Mouse (Mus musculus): ENCODE data around the gene Syt16. TPM values are rescaled to one million over a fixed set of nuclear protein-coding genes. Genes with fewer than 3 reads are reported as not detected.

The Syt16 gene
- polyA plus RNA-seq, 1 experiment from 2014 or later: 81.7 TPM

GRCm38 (mm10) chr12:74023260-74023659, 25.8 kb downstream of the Syt16 start:
- Histone ChIP-seq H3K4me3 (no peak overlapping the region), H3K27me3 (no peaks in the 10 kb centered on the region), H3K36me3 (no peaks in the 10 kb centered on the region), H3K27ac (replicated peaks) (no peak overlapping the region), H3K4me1 (replicated peaks) (no peaks in the 10 kb centered on the region), H3K9me3 (no peaks in the 10 kb centered on the region), H3K4me2 (no peak overlapping the region), H3K9ac (no peak overlapping the region)
- 65% methylated on average over 5 of the region's 5 CpGs for WGBS
- no peak for ATAC-seq (ENCODE audit: low FRiP score, low read depth)

- no peak for ATAC-seq (ENCODE audit: low FRiP score, low read depth)
- 93% methylated on average over 2 of the region's 2 CpGs for WGBS
- Histone ChIP-seq H3K27me3 (no peaks in the 10 kb centered on the region), H3K4me3 (no peak overlapping the region), H3K4me2 (no peak overlapping the region), H3K36me3 (no peaks in the 10 kb centered on the region), H3K9ac (no peak overlapping the region), H3K9me3 (no peaks in the 10 kb centered on the region), H3K27ac (replicated peaks) (no peak overlapping the region), H3K4me1 (replicated peaks) (no peaks in the 10 kb centered on the region)
Measured at GRCm38 (mm10) chr12:74024912-74025311, 27.5 kb downstream of the Syt16 start.

- Histone ChIP-seq H3K4me2 (no peak overlapping the region), H3K9ac (no peak overlapping the region), H3K36me3 (no peaks in the 10 kb centered on the region), H3K4me3 (no peak overlapping the region), H3K27ac (replicated peaks) (no peak overlapping the region), H3K9me3 (no peaks in the 10 kb centered on the region), H3K27me3 (no peaks in the 10 kb centered on the region), H3K4me1 (replicated peaks) (peaks cover 13% of the 10 kb centered on the region)
- no peak for ATAC-seq (ENCODE audit: low FRiP score, low read depth)
- 88% methylated on average over 5 of the region's 5 CpGs for WGBS
Measured at GRCm38 (mm10) chr12:74043225-74043624, 45.8 kb downstream of the Syt16 start.

- H3K4me2 ChIP-seq: peak overlapping the region; percentile 19
Measured at GRCm38 (mm10) chr12:74043755-74044154, 46.3 kb downstream of the Syt16 start.

GRCm38 (mm10) chr12:74044241-74044640, 46.8 kb downstream of the Syt16 start:
- Histone ChIP-seq H3K9ac (no peak overlapping the region), H3K9me3 (no peaks in the 10 kb centered on the region), H3K4me3 (no peak overlapping the region), H3K4me2 (peak overlapping the region; percentile 19), H3K27me3 (no peaks in the 10 kb centered on the region), H3K4me1 (replicated peaks) (peaks cover 13% of the 10 kb centered on the region), H3K27ac (replicated peaks) (peak overlapping the region; percentile 65), H3K36me3 (no peaks in the 10 kb centered on the region)
- WGBS: 48% methylated on average over 4 of the region's 4 CpGs
- ATAC-seq (ENCODE audit: low FRiP score, low read depth): 0 out of 2 replicates have a peak, but pooled peaks have one; percentile 23

More at GRCm38 (mm10) chr12:74043755-74044154, 46.3 kb downstream of the Syt16 start:
- Histone ChIP-seq H3K27me3 (no peaks in the 10 kb centered on the region), H3K27ac (replicated peaks) (peak overlapping the region; percentile 65; the same call in 1 of the 2 replicates), H3K9me3 (no peaks in the 10 kb centered on the region), H3K36me3 (no peaks in the 10 kb centered on the region), H3K4me3 (no peak overlapping the region), H3K9ac (no peak overlapping the region), H3K4me1 (replicated peaks) (peaks cover 13% of the 10 kb centered on the region)
- WGBS: 24% methylated on average over 6 of the region's 6 CpGs
- ATAC-seq (ENCODE audit: low FRiP score, low read depth): peak; percentile 87

GRCm38 (mm10) chr12:74055336-74055931, 58.0 kb downstream of the Syt16 start:
- H3K27ac ChIP-seq (replicated peaks): 0 out of 2 replicates have a peak overlapping the region, but pooled peaks have one; percentile 1
- no peaks in the 10 kb centered on the region for H3K9me3 ChIP-seq
- ATAC-seq (ENCODE audit: low FRiP score, low read depth): peak; percentile 91

GRCm38 (mm10) chr12:74056162-74056561, 58.7 kb downstream of the Syt16 start:
- Histone ChIP-seq H3K9ac (no peak overlapping the region), H3K4me1 (replicated peaks) (no peaks in the 10 kb centered on the region), H3K27me3 (no peaks in the 10 kb centered on the region), H3K9me3 (no peaks in the 10 kb centered on the region), H3K36me3 (no peaks in the 10 kb centered on the region), H3K4me2 (no peak overlapping the region), H3K27ac (replicated peaks) (no peak overlapping the region), H3K4me3 (no peak overlapping the region)
- WGBS: 32% methylated on average over 2 of the region's 2 CpGs
- 0 out of 2 replicates have a peak, but pooled peaks have one; percentile 60 for ATAC-seq (ENCODE audit: low FRiP score, low read depth)

More at GRCm38 (mm10) chr12:74055336-74055931, 58.0 kb downstream of the Syt16 start:
- H3K4me3 ChIP-seq: no peak overlapping the region
- H3K4me1 ChIP-seq (replicated peaks): no peaks in the 10 kb centered on the region
- 39% methylated on average over 12 of the region's 12 CpGs for WGBS
- H3K9ac ChIP-seq: no peak overlapping the region
- H3K27me3 ChIP-seq: no peaks in the 10 kb centered on the region
- H3K36me3 ChIP-seq: no peaks in the 10 kb centered on the region
- H3K4me2 ChIP-seq: no peak overlapping the region

- Histone ChIP-seq H3K9ac (no peak overlapping the region), H3K4me1 (replicated peaks) (no peaks in the 10 kb centered on the region), H3K27me3 (no peaks in the 10 kb centered on the region), H3K9me3 (no peaks in the 10 kb centered on the region), H3K27ac (replicated peaks) (no peak overlapping the region), H3K4me3 (no peak overlapping the region), H3K4me2 (no peak overlapping the region), H3K36me3 (no peaks in the 10 kb centered on the region)
- no peak for ATAC-seq (ENCODE audit: low FRiP score, low read depth)
- 81% methylated on average over 1 of the region's 1 CpGs for WGBS
Measured at GRCm38 (mm10) chr12:74062547-74062946, 65.1 kb downstream of the Syt16 start.

GRCm38 (mm10) chr12:74068912-74069311, 71.5 kb downstream of the Syt16 start:
- no peak overlapping the region for H3K9ac ChIP-seq
- no peak for ATAC-seq (ENCODE audit: low FRiP score, low read depth)
- no peaks in the 10 kb centered on the region for H3K9me3 ChIP-seq
- H3K36me3 ChIP-seq: no peaks in the 10 kb centered on the region
- no peak overlapping the region for H3K4me2 ChIP-seq
- 94% methylated on average over 1 of the region's 1 CpGs for WGBS
- H3K27ac ChIP-seq (replicated peaks): no peak overlapping the region
- H3K27me3 ChIP-seq: no peaks in the 10 kb centered on the region
- H3K4me1 ChIP-seq (replicated peaks): no peaks in the 10 kb centered on the region
- no peak overlapping the region for H3K4me3 ChIP-seq

- Histone ChIP-seq H3K27ac (replicated peaks) (peak overlapping the region; percentile 35; the same call in 1 of the 2 replicates), H3K36me3 (no peaks in the 10 kb centered on the region), H3K4me2 (no peak overlapping the region), H3K9me3 (no peaks in the 10 kb centered on the region), H3K4me3 (no peak overlapping the region), H3K9ac (no peak overlapping the region), H3K27me3 (no peaks in the 10 kb centered on the region), H3K4me1 (replicated peaks) (peaks cover 10% of the 10 kb centered on the region; the same call in 1 of the 2 replicates)
- WGBS: 71% methylated on average over 3 of the region's 3 CpGs
- ATAC-seq (ENCODE audit: low FRiP score, low read depth): no peak
Measured at GRCm38 (mm10) chr12:74075590-74075989, 78.1 kb downstream of the Syt16 start.

GRCm38 (mm10) chr12:74076091-74076490, 78.6 kb downstream of the Syt16 start:
- Histone ChIP-seq H3K9ac (no peak overlapping the region), H3K9me3 (no peaks in the 10 kb centered on the region), H3K4me2 (no peak overlapping the region), H3K27ac (replicated peaks) (0 out of 2 replicates have a peak overlapping the region, but pooled peaks have one; percentile 35), H3K36me3 (no peaks in the 10 kb centered on the region), H3K4me3 (no peak overlapping the region), H3K27me3 (no peaks in the 10 kb centered on the region), H3K4me1 (replicated peaks) (peaks cover 10% of the 10 kb centered on the region; the same call in 1 of the 2 replicates)
- 65% methylated on average over 4 of the region's 4 CpGs for WGBS
- ATAC-seq (ENCODE audit: low FRiP score, low read depth): no peak

GRCm38 (mm10) chr12:74081122-74081521, 83.7 kb downstream of the Syt16 start:
- Histone ChIP-seq H3K36me3 (no peaks in the 10 kb centered on the region), H3K27ac (replicated peaks) (no peak overlapping the region), H3K4me3 (no peak overlapping the region), H3K9me3 (no peaks in the 10 kb centered on the region), H3K9ac (no peak overlapping the region), H3K4me1 (replicated peaks) (no peaks in the 10 kb centered on the region), H3K4me2 (no peak overlapping the region), H3K27me3 (no peaks in the 10 kb centered on the region)
- ATAC-seq (ENCODE audit: low FRiP score, low read depth): no peak
- 90% methylated on average over 3 of the region's 3 CpGs for WGBS

Data from hindbrain, embryonic 15.5 days (tissue).